Mouse (Mus musculus) lung, embryonic 14.5 days (tissue): ENCODE results near the gene Prdm2. TPM values are rescaled to one million over a fixed set of nuclear protein-coding genes. Genes with fewer than 3 reads are reported as not detected.

Experiments
- ATAC-seq: fragments of 200-750 bp; cut with Nextera tagmentation; 2 replicates; pipeline ENCODE4 v1.8.0; 2017; ENCODE audit warnings: mild to moderate bottlenecking, moderate TSS enrichment, moderate library complexity; ENCODE audit not compliant: insufficient read depth
- DNase-seq: peaks from one replicate; pipeline ENCODE4 v3.0.0-alpha.2; 2015
- H3K27ac ChIP-seq: fragments of 300-500 bp; sonication (generic); 2 replicates; pipeline ENCODE4 v1.5.1; 2014; ENCODE audit warnings: low read depth, mild to moderate bottlenecking, moderate library complexity
- H3K27me3 ChIP-seq: fragments of 300-500 bp; sonication (generic); 2 replicates; pipeline ENCODE4 v1.6.1; 2014; ENCODE audit warnings: low read length, control low read depth; ENCODE audit not compliant: insufficient read depth
- H3K36me3 ChIP-seq: fragments of 300-500 bp; sonication (generic); 2 replicates; pipeline ENCODE4 v1.6.1; 2014; ENCODE audit warnings: control low read depth; ENCODE audit not compliant: insufficient read depth
- H3K4me1 ChIP-seq: fragments of 300-500 bp; sonication (generic); 2 replicates; pipeline ENCODE4 v1.6.1; 2014; ENCODE audit warnings: antibody characterized with exemption, control low read depth; ENCODE audit not compliant: insufficient read depth
- H3K4me2 ChIP-seq: fragments of 300-500 bp; sonication (generic); 2 replicates; pipeline ENCODE4 v1.6.1; 2014; ENCODE audit warnings: mild to moderate bottlenecking
- H3K4me3 ChIP-seq: fragments of 300-500 bp; sonication (generic); 2 replicates; pipeline ENCODE4 v1.5.1; 2014; ENCODE audit warnings: low read depth, low read length
- H3K9ac ChIP-seq: fragments of 300-500 bp; sonication (generic); 2 replicates; pipeline ENCODE4 v1.6.1; 2014
- H3K9me3 ChIP-seq: fragments of 300-500 bp; sonication (generic); 2 replicates; pipeline ENCODE4 v1.6.1; 2016; ENCODE audit warnings: low read depth, low read length, control low read depth
- CTCF ChIP-seq: IDR thresholded peaks from 2 replicates; pipeline ENCODE4 v1.5.1; 2016; ENCODE audit warnings: antibody characterized with exemption, low read depth
- WGBS: fragments of 180-500 bp; shearing (Covaris S2); extraction: QIAGEN DNeasy Blood & Tissue Kit; methylation state at CpG from one replicate; pipeline ENCODE4 v1.1.7; 2014; 5-methylcytosine and 5-hydroxymethylcytosine counted together
- polyA plus RNA-seq: library from polyadenylated mRNA; unstranded; fragments of >200 nt; fragmentation: Nextera tagmentation; extraction: Ambion mirVana; gene quantifications from 2 replicates; pipeline ENCODE4 v1.2.1, GENCODE M21; 2014

Prdm2 gene
- polyA plus RNA-seq, 1 experiment from 2014 or later, result 12.0 TPM

GRCm38 (mm10) chr4:143155036-143155435, 57.8 kb downstream of the Prdm2 start:
- TF ChIP-seq CTCF, result no peak
- Histone ChIP-seq H3K4me3 (no peak overlapping the region), H3K9me3 (no peaks in the 10 kb centered on the region), H3K9ac (no peak overlapping the region), H3K4me2 (no peak overlapping the region), H3K27ac (no peak overlapping the region), H3K27me3 (no peaks in the 10 kb centered on the region), H3K4me1 (no peaks in the 10 kb centered on the region), H3K36me3 (no peaks in the 10 kb centered on the region)
- DNase-seq (no peak), ATAC-seq (no peak)
- WGBS, result 71% methylated on average over 4 of the region's 4 CpGs

GRCm38 (mm10) chr4:143154571-143154970, 58.2 kb downstream of the Prdm2 start:
- Histone ChIP-seq H3K4me3 (no peak overlapping the region), H3K4me2 (no peak overlapping the region), H3K9ac (no peak overlapping the region), H3K9me3 (no peaks in the 10 kb centered on the region), H3K27ac (no peak overlapping the region), H3K36me3 (no peaks in the 10 kb centered on the region), H3K27me3 (no peaks in the 10 kb centered on the region), H3K4me1 (no peaks in the 10 kb centered on the region)
- peak; percentile 14 for DNase-seq
- 0 out of 2 replicates have a peak, but pooled peaks have one; percentile 38 for ATAC-seq
- TF ChIP-seq CTCF, result no peak
- 59% methylated on average over 6 of the region's 6 CpGs for WGBS

GRCm38 (mm10) chr4:143152634-143153033, 60.2 kb downstream of the Prdm2 start:
- ATAC-seq, result no peak
- H3K4me2 ChIP-seq, result no peak overlapping the region
- no peak overlapping the region for H3K4me3 ChIP-seq
- no peak overlapping the region for H3K27ac ChIP-seq
- no peak for DNase-seq
- no peaks in the 10 kb centered on the region for H3K36me3 ChIP-seq
- H3K27me3 ChIP-seq, result no peaks in the 10 kb centered on the region
- no peaks in the 10 kb centered on the region for H3K4me1 ChIP-seq
- 87% methylated on average over 5 of the region's 5 CpGs for WGBS
- no peaks in the 10 kb centered on the region for H3K9me3 ChIP-seq
- H3K9ac ChIP-seq, result no peak overlapping the region
- no peak for TF ChIP-seq CTCF

- no peak overlapping the region for H3K4me3 ChIP-seq
- H3K36me3 ChIP-seq, result no peaks in the 10 kb centered on the region
- peak; percentile 59 for TF ChIP-seq CTCF
- no peak overlapping the region for H3K9ac ChIP-seq
- 60% methylated on average over 1 of the region's 1 CpGs for WGBS
- ATAC-seq, result no peak
- H3K9me3 ChIP-seq, result no peaks in the 10 kb centered on the region
- no peak overlapping the region for H3K4me2 ChIP-seq
- DNase-seq, result peak; percentile 39
- no peaks in the 10 kb centered on the region for H3K27me3 ChIP-seq
- H3K4me1 ChIP-seq, result no peaks in the 10 kb centered on the region
- no peak overlapping the region for H3K27ac ChIP-seq
Observed at GRCm38 (mm10) chr4:143151267-143151666, 61.5 kb downstream of the Prdm2 start.

- no peaks in the 10 kb centered on the region for H3K4me1 ChIP-seq
Observed at GRCm38 (mm10) chr4:143147666-143148065, 65.1 kb downstream of the Prdm2 start.

GRCm38 (mm10) chr4:143143615-143144014, 69.2 kb downstream of the Prdm2 start:
- Histone ChIP-seq H3K9ac (no peak overlapping the region), H3K27ac (no peak overlapping the region), H3K9me3 (no peaks in the 10 kb centered on the region), H3K4me2 (no peak overlapping the region), H3K36me3 (peaks cover 25% of the 10 kb centered on the region), H3K4me3 (no peak overlapping the region), H3K4me1 (no peaks in the 10 kb centered on the region), H3K27me3 (no peaks in the 10 kb centered on the region)
- 50% methylated on average over 7 of the region's 7 CpGs for WGBS
- TF ChIP-seq CTCF, result no peak
- no peak for ATAC-seq
- DNase-seq, result no peak

More at GRCm38 (mm10) chr4:143147666-143148065, 65.1 kb downstream of the Prdm2 start:
- Histone ChIP-seq H3K27me3 (no peaks in the 10 kb centered on the region), H3K36me3 (no peaks in the 10 kb centered on the region), H3K4me3 (no peak overlapping the region), H3K4me2 (no peak overlapping the region), H3K9me3 (no peaks in the 10 kb centered on the region), H3K9ac (no peak overlapping the region), H3K27ac (no peak overlapping the region)
- WGBS, result 65% methylated on average over 3 of the region's 3 CpGs
- ATAC-seq, result no peak
- no peak for DNase-seq
- no peak for TF ChIP-seq CTCF

- Histone ChIP-seq H3K36me3 (peaks cover 28% of the 10 kb centered on the region), H3K4me1 (no peaks in the 10 kb centered on the region), H3K27me3 (no peaks in the 10 kb centered on the region), H3K9ac (no peak overlapping the region), H3K9me3 (no peaks in the 10 kb centered on the region), H3K4me2 (no peak overlapping the region), H3K4me3 (no peak overlapping the region), H3K27ac (no peak overlapping the region)
- ATAC-seq (no peak), DNase-seq (no peak)
- WGBS, result 60% methylated on average over 12 of the region's 12 CpGs
- TF ChIP-seq CTCF, result no peak
Observed at GRCm38 (mm10) chr4:143141645-143142259, 71.0 kb downstream of the Prdm2 start.
